Mouse (Mus musculus) liver, postnatal 0 days (tissue): ENCODE measurements at regions not wholly inside any gene's neighbourhood (a gene's known extent, or its start where the extent isn't known, plus 50 kb on each side); places are given as distances from the start of the nearest gene placed in this dataset.
"Not testable (repeated sequence)": the region's sequence is repeated elsewhere in the genome, so short reads cannot be mapped to it uniquely, and the experiment has no call there.

Experiments used
- ATAC-seq: fragments of 200-750 bp; cut with Nextera tagmentation; 2 replicates; pipeline ENCODE4 v1.8.0; 2017; ENCODE audit warnings: mild to moderate bottlenecking, moderate library complexity
- DNase-seq: peaks from one replicate; pipeline ENCODE4 v3.0.0-alpha.2; 2016
- H3K27ac ChIP-seq: fragments of 300-500 bp; sonication (generic); 2 replicates; pipeline ENCODE4 v1.5.1; 2014; ENCODE audit warnings: antibody characterized with exemption, moderate library complexity, mild to moderate bottlenecking, low read depth
- H3K27me3 ChIP-seq: fragments of 300-500 bp; sonication (generic); 2 replicates; pipeline ENCODE4 v1.6.1; 2014; ENCODE audit warnings: low read length, control low read depth, mixed read lengths; ENCODE audit not compliant: insufficient read depth
- H3K36me3 ChIP-seq: fragments of 300-500 bp; sonication (generic); replicated peaks from 2 replicates; pipeline ENCODE4 v1.6.1; 2014; ENCODE audit warnings: mild to moderate bottlenecking, control low read depth, low read length, moderate library complexity, mixed read lengths; ENCODE audit not compliant: insufficient read depth
- H3K4me1 ChIP-seq: fragments of 300-500 bp; sonication (generic); 2 replicates; pipeline ENCODE4 v1.6.1; 2014; ENCODE audit warnings: antibody characterized with exemption, mild to moderate bottlenecking, control low read depth; ENCODE audit not compliant: insufficient read depth
- H3K4me2 ChIP-seq: fragments of 300-500 bp; sonication (generic); 2 replicates; pipeline ENCODE4 v1.6.1; 2014; ENCODE audit warnings: low read depth, mild to moderate bottlenecking, low read length, moderate library complexity, mixed read lengths
- H3K4me3 ChIP-seq: fragments of 300-500 bp; sonication (generic); 2 replicates; pipeline ENCODE4 v1.5.1; 2014; ENCODE audit warnings: low read depth, low read length
- H3K9ac ChIP-seq: fragments of 300-500 bp; sonication (generic); replicated peaks from 2 replicates; pipeline ENCODE4 v1.6.1; 2014; ENCODE audit warnings: mild to moderate bottlenecking, moderate library complexity
- H3K9me3 ChIP-seq: fragments of 300-500 bp; sonication (generic); 2 replicates; pipeline ENCODE4 v1.6.1; 2016; ENCODE audit warnings: mild to moderate bottlenecking, control low read depth, low read length, mixed read lengths
- CTCF ChIP-seq: sonication (generic); IDR thresholded peaks from 2 replicates; pipeline ENCODE4 v1.5.1; 2016; ENCODE audit warnings: antibody characterized with exemption, low read depth
- EP300 ChIP-seq: IDR thresholded peaks from 2 replicates; pipeline ENCODE4 v1.6.1; 2016; ENCODE audit warnings: antibody characterized with exemption, low read depth, mild to moderate bottlenecking
- WGBS: fragments of 180-500 bp; shearing (Covaris S2); extraction: QIAGEN DNeasy Blood & Tissue Kit; methylation state at CpG from one replicate; pipeline ENCODE4 v1.1.7; 2014; ENCODE audit not compliant: insufficient replicate concordance; 5-methylcytosine and 5-hydroxymethylcytosine counted together

GRCm38 (mm10) chr12:29029461-29029860 is 277.9 kb downstream of the Eipr1 start:
- DNase-seq (no peak), ATAC-seq (no peak)
- Histone ChIP-seq H3K4me2 (no peak overlapping the region), H3K4me3 (no peak overlapping the region), H3K27ac (no peak overlapping the region), H3K36me3 (no peaks in the 10 kb centered on the region), H3K9me3 (no peaks in the 10 kb centered on the region), H3K4me1 (no peaks in the 10 kb centered on the region), H3K9ac (no peak overlapping the region), H3K27me3 (no peaks in the 10 kb centered on the region)
- TF ChIP-seq CTCF (no peak), EP300 (no peak)
- WGBS: 67% methylated on average over 7 of the region's 7 CpGs

- H3K9me3 ChIP-seq: no peaks in the 10 kb centered on the region
- no peaks in the 10 kb centered on the region for H3K4me1 ChIP-seq
- WGBS: 73% methylated on average over 8 of the region's 8 CpGs
- H3K4me2 ChIP-seq: no peak overlapping the region
- DNase-seq (no peak), ATAC-seq (no peak)
- H3K27me3 ChIP-seq: no peaks in the 10 kb centered on the region
- no peaks in the 10 kb centered on the region for H3K36me3 ChIP-seq
- H3K27ac ChIP-seq: no peak overlapping the region
- no peak overlapping the region for H3K9ac ChIP-seq
- no peak overlapping the region for H3K4me3 ChIP-seq
- TF ChIP-seq CTCF (no peak), EP300 (no peak)
Observed at GRCm38 (mm10) chr12:29046009-29046408, 294.4 kb downstream of the Eipr1 start.

- 44% methylated on average over 3 of the region's 4 CpGs for WGBS
- DNase-seq, H3K36me3 ChIP-seq, H3K9ac ChIP-seq, H3K9me3 ChIP-seq, H3K4me3 ChIP-seq, H3K27me3 ChIP-seq, H3K27ac ChIP-seq, ATAC-seq, H3K4me1 ChIP-seq, H3K4me2 ChIP-seq: not testable (repeated sequence)
Observed at GRCm38 (mm10) chr12:29048596-29048995, 297.0 kb downstream of the Eipr1 start.

- Histone ChIP-seq H3K27me3 (no peaks in the 10 kb centered on the region), H3K9ac (no peak overlapping the region), H3K36me3 (no peaks in the 10 kb centered on the region), H3K4me3 (no peak overlapping the region), H3K9me3 (no peaks in the 10 kb centered on the region), H3K4me2 (no peak overlapping the region), H3K4me1 (no peaks in the 10 kb centered on the region), H3K27ac (no peak overlapping the region)
- ATAC-seq: no peak
- no peak for DNase-seq
- TF ChIP-seq EP300 (no peak), CTCF (no peak)
- 21% methylated on average over 8 of the region's 8 CpGs for WGBS
Observed at GRCm38 (mm10) chr12:29049105-29049511, 297.5 kb downstream of the Eipr1 start.

- Histone ChIP-seq H3K27ac (no peak overlapping the region), H3K4me1 (no peaks in the 10 kb centered on the region), H3K36me3 (no peaks in the 10 kb centered on the region), H3K9me3 (no peaks in the 10 kb centered on the region), H3K27me3 (no peaks in the 10 kb centered on the region), H3K4me3 (no peak overlapping the region), H3K9ac (no peak overlapping the region), H3K4me2 (no peak overlapping the region)
- ATAC-seq (no peak), DNase-seq (no peak)
- TF ChIP-seq EP300 (no peak), CTCF (no peak)
Observed at GRCm38 (mm10) chr12:29049801-29050200, 298.2 kb downstream of the Eipr1 start.

GRCm38 (mm10) chr12:29050516-29051251 is 299.1 kb downstream of the Eipr1 start:
- H3K27me3 ChIP-seq: no peaks in the 10 kb centered on the region
- no peak for DNase-seq
- no peaks in the 10 kb centered on the region for H3K36me3 ChIP-seq
- H3K4me2 ChIP-seq: no peak overlapping the region
- ATAC-seq: no peak
- TF ChIP-seq EP300 (no peak), CTCF (no peak)
- H3K4me1 ChIP-seq: no peaks in the 10 kb centered on the region
- WGBS: 56% methylated on average over 8 of the region's 8 CpGs
- no peak overlapping the region for H3K9ac ChIP-seq
- H3K4me3 ChIP-seq: no peak overlapping the region
- H3K9me3 ChIP-seq: no peaks in the 10 kb centered on the region
- H3K27ac ChIP-seq: no peak overlapping the region

GRCm38 (mm10) chr12:29054367-29054766 is 302.8 kb downstream of the Eipr1 start:
- ATAC-seq (no peak), DNase-seq (no peak)
- Histone ChIP-seq H3K9me3 (no peaks in the 10 kb centered on the region), H3K36me3 (no peaks in the 10 kb centered on the region), H3K4me1 (no peaks in the 10 kb centered on the region), H3K27ac (no peak overlapping the region), H3K4me2 (no peak overlapping the region), H3K27me3 (no peaks in the 10 kb centered on the region), H3K4me3 (no peak overlapping the region), H3K9ac (no peak overlapping the region)
- WGBS: 50% methylated on average over 7 of the region's 7 CpGs
- TF ChIP-seq EP300 (no peak), CTCF (no peak)
